In the genomic region with DNA sequence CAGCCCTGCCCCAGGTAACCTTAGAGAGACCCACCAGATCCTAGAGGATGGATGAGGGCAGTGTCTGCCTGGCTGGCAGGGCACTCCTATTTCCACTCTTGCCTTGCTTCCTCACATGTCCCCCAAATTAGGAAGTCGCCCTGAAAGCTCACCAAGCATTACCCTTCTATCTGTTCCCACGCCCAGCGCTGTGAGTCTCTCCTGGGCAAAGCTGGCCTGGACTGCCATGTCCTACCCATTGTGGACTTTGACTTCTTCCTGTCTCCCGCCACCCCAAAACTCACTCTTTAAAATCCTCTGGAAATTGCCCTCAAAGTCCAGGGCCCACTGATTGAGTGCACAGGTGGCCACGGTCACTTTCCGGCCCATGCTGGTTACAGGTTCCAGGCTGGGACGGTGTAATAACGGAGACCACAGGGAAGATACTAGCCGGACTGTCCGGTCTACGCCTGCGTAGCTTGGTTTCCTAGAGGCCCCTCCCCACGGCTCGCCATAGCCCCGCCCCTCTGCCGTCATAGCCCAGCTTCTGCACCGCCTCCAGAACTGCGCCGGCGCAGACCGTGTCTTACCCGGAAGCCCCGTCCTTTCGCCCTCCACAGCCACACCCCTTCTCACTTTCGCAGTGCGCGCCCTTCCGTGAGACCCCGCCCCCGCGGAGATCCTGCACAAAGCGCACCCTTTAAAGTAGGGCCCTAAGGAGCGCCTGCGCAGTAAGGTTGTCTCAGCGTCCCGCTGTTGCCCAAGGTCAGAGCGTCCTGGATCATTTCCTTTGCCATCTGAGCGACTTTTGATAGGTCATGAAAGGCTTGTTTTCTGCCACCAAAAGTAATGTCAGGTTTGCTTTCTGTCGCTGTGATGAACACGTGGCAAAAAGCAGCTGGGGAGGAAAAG, we compare ENCODE assay signal across 7 mouse cellular contexts. TPM values are rescaled to one million over a fixed set of nuclear protein-coding genes. Genes with fewer than 3 reads are reported as not detected.
DNase-seq lines count a peak whose midpoint lies in the region; ATAC-seq and TF ChIP-seq lines count a peak whose summit lies in the region.

Gene Nadsyn1, minus strand, starts transcription at position 475 of the 891 bp plus-strand sequence.
Gene Dhcr7, plus strand, starts transcription at position 771 of the 891 bp plus-strand sequence.

- ATAC-seq in intestine, postnatal 0 days: peak; percentile 93
- ATAC-seq in midbrain, embryonic 12.5 days (ENCODE audit: low FRiP score, low read depth): peak; percentile 97

- TF ChIP-seq CTCF in intestine, postnatal 0 days (IDR thresholded peaks at IDR 0.05; ENCODE audit: low read depth): no peak
- no peak; the same call in 1 of the 2 replicates for TF ChIP-seq CTCF in small intestine, adult 2 months (IDR thresholded peaks at IDR 0.05; ENCODE audit: extremely low read depth, insufficient read length, insufficient replicate concordance, low read depth, low read length)

- H3K27me3 ChIP-seq in intestine, postnatal 0 days (replicated peaks; ENCODE audit: control insufficient read depth, insufficient read depth, low read length): no peaks in the 10 kb centered on the region
- no peaks in the 10 kb centered on the region for H3K27me3 ChIP-seq in midbrain, embryonic 12.5 days
- no peaks in the 10 kb centered on the region for H3K27me3 ChIP-seq in small intestine, adult 2 months (ENCODE audit: control insufficient read depth, insufficient read depth, low read length)

- H3K9ac ChIP-seq in intestine, postnatal 0 days (ENCODE audit: low read depth, low read length): peak within 1 kb of the TSS; percentile 62
- peak within 1 kb of the TSS; percentile 77 for H3K9ac ChIP-seq in midbrain, embryonic 12.5 days (replicated peaks)

- peak within 1 kb of the TSS; percentile 73 for H3K27ac ChIP-seq in intestine, postnatal 0 days (ENCODE audit: low read depth, low read length)
- peak within 1 kb of the TSS; percentile 72 for H3K27ac ChIP-seq in midbrain, embryonic 12.5 days (replicated peaks)
- peak within 1 kb of the TSS; percentile 92 for H3K27ac ChIP-seq in small intestine, adult 2 months (ENCODE audit: insufficient read depth, low read depth, low read length)

- peak within 1 kb of the TSS; percentile 61 for H3K4me3 ChIP-seq in intestine, postnatal 0 days (ENCODE audit: low read depth, low read length)
- peak within 1 kb of the TSS; percentile 64 for H3K4me3 ChIP-seq in midbrain, embryonic 12.5 days
- H3K4me3 ChIP-seq in small intestine, adult 2 months (ENCODE audit: low read depth, low read length): peak within 1 kb of the TSS; percentile 77

- DNase-seq in adrenal gland, adult 8-10 months: peak; percentile 99
- peak; percentile 98 for DNase-seq in embryo, embryonic 9.5 days (ENCODE audit: extremely low spot score)
- DNase-seq in gonadal fat pad, adult 2 months (ENCODE audit: low read depth): no peak
- peak; percentile 99 for DNase-seq in left cerebral cortex, postnatal 4 days

- intact Hi-C loops in left cerebral cortex, postnatal 4 days (cut with DNase I): no loop called here

- no peaks in the 10 kb centered on the region for H3K9me3 ChIP-seq in intestine, postnatal 0 days (ENCODE audit: control insufficient read depth)
- H3K9me3 ChIP-seq in midbrain, embryonic 12.5 days: no peaks in the 10 kb centered on the region

- H3K4me1 ChIP-seq in intestine, postnatal 0 days (replicated peaks; ENCODE audit: control insufficient read depth, insufficient read depth, low read length): peaks cover 4% of the 10 kb centered on the region; the same call in 1 of the 2 replicates
- peaks cover 15% of the 10 kb centered on the region for H3K4me1 ChIP-seq in midbrain, embryonic 12.5 days
- H3K4me1 ChIP-seq in small intestine, adult 2 months (ENCODE audit: control insufficient read depth, insufficient read depth, insufficient read length, low read length): peaks cover 13% of the 10 kb centered on the region

- H3K4me2 ChIP-seq in intestine, postnatal 0 days (replicated peaks; ENCODE audit: low read depth): peak within 1 kb of the TSS; percentile 81
- peak within 1 kb of the TSS; percentile 77 for H3K4me2 ChIP-seq in midbrain, embryonic 12.5 days (replicated peaks)

- under 1% methylated on average over 40 of the region's 40 CpGs for WGBS in intestine, postnatal 0 days
- WGBS in midbrain, embryonic 12.5 days: under 1% methylated on average over 40 of the region's 40 CpGs
- WGBS in small intestine, adult 2 months: under 1% methylated on average over 40 of the region's 40 CpGs

- peaks cover 12% of the 10 kb centered on the region; the same call in 1 of the 2 replicates for H3K36me3 ChIP-seq in intestine, postnatal 0 days (ENCODE audit: control insufficient read depth, insufficient read depth)
- peaks cover 9% of the 10 kb centered on the region for H3K36me3 ChIP-seq in midbrain, embryonic 12.5 days
- peaks cover 11% of the 10 kb centered on the region for H3K36me3 ChIP-seq in small intestine, adult 2 months (ENCODE audit: control insufficient read depth, insufficient read depth, low read length)

- TF ChIP-seq POLR2A in small intestine, adult 2 months (IDR thresholded peaks at IDR 0.05; ENCODE audit: low read depth, low read length): peak; percentile 73; the same call in 1 of the 2 replicates

RNA-seq across cellular contexts. Expression of gene Nadsyn1, which starts in this region (rescaled TPM):
- 10 to 100 TPM in 3 of 4 experiments, 1 to 10 TPM in 1; 9.2 to 17.5 (median 14.6) TPM for total RNA-seq in adrenal gland, adult 8-10 months (2022)
- 8.4 and 11.5 TPM in 2 replicates for polyA plus RNA-seq in gonadal fat pad, adult 2 months (2012; rRNA removed)
- 24.8 and 26.4 TPM in 2 replicates for polyA plus RNA-seq in intestine, postnatal 0 days (2015; fragmentation: Nextera tagmentation; extraction: Ambion mirVana)
- 1 to 10 TPM; 4.5 to 6.1 TPM for total RNA-seq in left cerebral cortex, postnatal 4 days (2021)
- polyA plus RNA-seq in midbrain, embryonic 12.5 days (2016; fragmentation: Nextera tagmentation; extraction: Ambion mirVana): 8.0 and 10.2 TPM in 2 replicates
- 29.7 and 55.4 TPM in 2 replicates for polyA plus RNA-seq in small intestine, adult 2 months (2012; rRNA removed)

RNA-seq across cellular contexts. Expression of gene Dhcr7, which starts in this region (rescaled TPM):
- total RNA-seq in adrenal gland, adult 8-10 months (2022): 1,000 to 10,000 TPM in 1 of 4 experiments, 100 to 1,000 TPM in 3; 583 to 1,249 (median 833) TPM
- 46.2 and 64.1 TPM in 2 replicates for polyA plus RNA-seq in gonadal fat pad, adult 2 months (2012; rRNA removed)
- polyA plus RNA-seq in intestine, postnatal 0 days (2015; fragmentation: Nextera tagmentation; extraction: Ambion mirVana): 30.4 and 31.2 TPM in 2 replicates
- total RNA-seq in left cerebral cortex, postnatal 4 days (2021): 10 to 100 TPM; 84.2 to 85.6 TPM
- polyA plus RNA-seq in midbrain, embryonic 12.5 days (2016; fragmentation: Nextera tagmentation; extraction: Ambion mirVana): 61.5 and 71.2 TPM in 2 replicates
- polyA plus RNA-seq in small intestine, adult 2 months (2012; rRNA removed): 56.9 and 114 TPM in 2 replicates

Comparison
In these comparisons a context has a peak if more than half of its experiments do, and no peak if none do; other contexts are left out.
1. RNA of gene Dhcr7 (total RNA-seq): 583 to 1,249 TPM in adrenal gland, adult 8-10 months; 84.2 to 85.6 TPM in left cerebral cortex, postnatal 4 days; every median in the first group is over 4 times any median in the second.
2. Peak in every context shown above with its lines, with median percentiles within 50 percentile points of each other: H3K27ac ChIP-seq and H3K4me3 ChIP-seq.